Mouse (Mus musculus) heart, embryonic 14.5 days (tissue): ENCODE measurements around the gene Fgfbp3. TPM values are rescaled to one million over a fixed set of nuclear protein-coding genes. Genes with fewer than 3 reads are reported as not detected.

Experiments
- ATAC-seq: fragments of 200-750 bp; cut with Nextera tagmentation; 2 replicates; pipeline ENCODE4 v1.8.0; 2017; ENCODE audit warnings: low read depth, moderate TSS enrichment; ENCODE audit not compliant: insufficient number of reproducible peaks, insufficient read depth, low FRiP score
- H3K27ac ChIP-seq, 2 experiments: fragments of 200-500 bp in 1 of 2; fragments of 300-500 bp in 1 of 2; sonication (generic) in 1 of 2; replicated peaks in 1 of 2; 2 replicates each; pipeline ENCODE4 v1.5.1; 2012 to 2014; ENCODE audit warnings: low read depth in 2 of 2, low read length in 2 of 2, control low read depth in 1 of 2, mild to moderate bottlenecking in 1 of 2, mixed read lengths in 1 of 2; ENCODE audit not compliant: control insufficient read depth in 1 of 2, insufficient read depth in 1 of 2
- H3K27me3 ChIP-seq: fragments of 300-500 bp; sonication (generic); 2 replicates; pipeline ENCODE4 v1.6.1; 2014; ENCODE audit warnings: mild to moderate bottlenecking, low read length, control low read depth; ENCODE audit not compliant: control insufficient read depth, insufficient read depth
- H3K36me3 ChIP-seq: fragments of 300-500 bp; sonication (generic); 2 replicates; pipeline ENCODE4 v1.6.1; 2014; ENCODE audit warnings: mild to moderate bottlenecking, control low read depth, low read length, mixed read lengths; ENCODE audit not compliant: control insufficient read depth, insufficient read depth
- H3K4me1 ChIP-seq, 2 experiments: fragments of 200-500 bp in 1 of 2; fragments of 300-500 bp in 1 of 2; sonication (generic) in 1 of 2; 2 replicates each; pipeline ENCODE4 v1.6.1; 2012 to 2014; ENCODE audit warnings: low read length in 2 of 2, control low read depth in 1 of 2, mixed read lengths in 1 of 2; ENCODE audit not compliant: control insufficient read depth in 2 of 2, insufficient read depth in 2 of 2
- H3K4me2 ChIP-seq: fragments of 300-500 bp; sonication (generic); 2 replicates; pipeline ENCODE4 v1.6.1; 2014; ENCODE audit warnings: mild to moderate bottlenecking, low read length
- H3K4me3 ChIP-seq, 2 experiments: fragments of 200-500 bp in 1 of 2; fragments of 300-500 bp in 1 of 2; sonication (generic) in 1 of 2; 2 replicates each; pipeline ENCODE4 v1.5.1; 2012 to 2014; ENCODE audit warnings: low read length in 2 of 2, mild to moderate bottlenecking in 2 of 2, control low read depth in 1 of 2, low read depth in 1 of 2, moderate library complexity in 1 of 2; ENCODE audit not compliant: control insufficient read depth in 1 of 2, insufficient read depth in 1 of 2
- H3K9ac ChIP-seq: fragments of 300-500 bp; sonication (generic); 2 replicates; pipeline ENCODE4 v1.6.1; 2014; ENCODE audit warnings: mild to moderate bottlenecking, low read length
- H3K9me3 ChIP-seq: fragments of 300-500 bp; sonication (generic); 2 replicates; pipeline ENCODE4 v1.6.1; 2016; ENCODE audit warnings: low read length, control low read depth; ENCODE audit not compliant: control insufficient read depth
- WGBS: fragments of 180-500 bp; shearing (Covaris S2); extraction: QIAGEN DNeasy Blood & Tissue Kit; methylation state at CpG from one replicate; pipeline ENCODE4 v1.1.7; 2014; 5-methylcytosine and 5-hydroxymethylcytosine counted together
- polyA plus RNA-seq: library from polyadenylated mRNA; unstranded; fragments of >200 nt; fragmentation: Nextera tagmentation; extraction: Ambion mirVana; gene quantifications from 2 replicates; pipeline ENCODE4 v1.2.1, GENCODE M21; 2014

The Fgfbp3 gene
- polyA plus RNA-seq, 1 experiment from 2014 or later, result 3.0 TPM

GRCm38 (mm10) chr19:36922936-36923335, 3.5 kb upstream of the Fgfbp3 start:
- no peak for ATAC-seq
- H3K4me1 ChIP-seq, result peaks cover 0 to 22% of the 10 kb centered on the region in 2 experiments; a peak in 2 of 4 replicates
- H3K36me3 ChIP-seq, result no peaks in the 10 kb centered on the region
- no peak overlapping the region for H3K27ac ChIP-seq
- H3K9ac ChIP-seq, result no peak overlapping the region
- 43% methylated on average over 3 of the region's 3 CpGs for WGBS
- no peaks in the 10 kb centered on the region for H3K27me3 ChIP-seq
- no peaks in the 10 kb centered on the region for H3K9me3 ChIP-seq
- no peak overlapping the region for H3K4me3 ChIP-seq
- H3K4me2 ChIP-seq, result no peak overlapping the region

GRCm38 (mm10) chr19:36922015-36922414, 2.6 kb upstream of the Fgfbp3 start:
- no peak overlapping the region for H3K9ac ChIP-seq
- WGBS, result 33% methylated on average over 2 of the region's 2 CpGs
- H3K27me3 ChIP-seq, result no peaks in the 10 kb centered on the region
- no peaks in the 10 kb centered on the region for H3K9me3 ChIP-seq
- H3K27ac ChIP-seq, result no peak overlapping the region
- H3K4me1 ChIP-seq, result peaks cover 0 to 18% of the 10 kb centered on the region in 2 experiments; a peak in 2 of 4 replicates
- no peak overlapping the region for H3K4me2 ChIP-seq
- H3K4me3 ChIP-seq, result no peak overlapping the region
- no peak for ATAC-seq
- H3K36me3 ChIP-seq, result no peaks in the 10 kb centered on the region

- H3K9me3 ChIP-seq, result no peaks in the 10 kb centered on the region
- no peaks in the 10 kb centered on the region for H3K27me3 ChIP-seq
- H3K27ac ChIP-seq, result peak overlapping the region; percentile 85 to 91
- peak; percentile 77 for ATAC-seq
- peak overlapping the region; percentile 93 for H3K9ac ChIP-seq
- H3K4me2 ChIP-seq, result peak overlapping the region; percentile 82
- H3K4me1 ChIP-seq, result peaks cover 0 to 10% of the 10 kb centered on the region in 2 experiments; a peak in 1 of 4 replicates
- H3K36me3 ChIP-seq, result no peaks in the 10 kb centered on the region
- under 1% methylated on average over 85 of the region's 85 CpGs for WGBS
- peak overlapping the region; percentile 94 for H3K4me3 ChIP-seq
Observed at GRCm38 (mm10) chr19:36918441-36919301, 744 bp downstream of the Fgfbp3 start.

GRCm38 (mm10) chr19:36916876-36917389, 2.5 kb downstream of the Fgfbp3 start:
- ATAC-seq, result no peak
- no peak overlapping the region for H3K27ac ChIP-seq
- 88% methylated on average over 1 of the region's 1 CpGs for WGBS
- H3K4me3 ChIP-seq, result no peak overlapping the region
- H3K36me3 ChIP-seq, result no peaks in the 10 kb centered on the region
- peaks cover 0 to 10% of the 10 kb centered on the region in 2 experiments; a peak in 1 of 4 replicates for H3K4me1 ChIP-seq
- H3K4me2 ChIP-seq, result no peak overlapping the region
- H3K27me3 ChIP-seq, result no peaks in the 10 kb centered on the region
- no peaks in the 10 kb centered on the region for H3K9me3 ChIP-seq
- H3K9ac ChIP-seq, result no peak overlapping the region

GRCm38 (mm10) chr19:36916206-36916605, 3.2 kb downstream of the Fgfbp3 start:
- no peak overlapping the region for H3K27ac ChIP-seq
- H3K4me3 ChIP-seq, result no peak overlapping the region
- no peak overlapping the region for H3K4me2 ChIP-seq
- 80% methylated on average over 4 of the region's 4 CpGs for WGBS
- H3K4me1 ChIP-seq, result peaks cover 0 to 10% of the 10 kb centered on the region in 2 experiments; a peak in 1 of 4 replicates
- H3K36me3 ChIP-seq, result no peaks in the 10 kb centered on the region
- ATAC-seq, result no peak
- H3K27me3 ChIP-seq, result no peaks in the 10 kb centered on the region
- no peaks in the 10 kb centered on the region for H3K9me3 ChIP-seq
- no peak overlapping the region for H3K9ac ChIP-seq

- Histone ChIP-seq H3K4me1 (peaks cover 4% of the 10 kb centered on the region in 2 experiments; a peak in 3 of 4 replicates), H3K4me3 (no peak overlapping the region), H3K4me2 (no peak overlapping the region), H3K27ac (no peak overlapping the region), H3K9me3 (no peaks in the 10 kb centered on the region), H3K9ac (no peak overlapping the region), H3K36me3 (no peaks in the 10 kb centered on the region), H3K27me3 (no peaks in the 10 kb centered on the region)
- WGBS, result 75% methylated on average over 7 of the region's 7 CpGs
- ATAC-seq, result no peak
Observed at GRCm38 (mm10) chr19:36913064-36913463, 6.4 kb downstream of the Fgfbp3 start.

- WGBS, result 35% methylated on average over 12 of the region's 12 CpGs
- H3K4me2 ChIP-seq, result no peak overlapping the region
- H3K27ac ChIP-seq, result no peak overlapping the region
- no peak overlapping the region for H3K9ac ChIP-seq
- H3K36me3 ChIP-seq, result no peaks in the 10 kb centered on the region
- peaks cover 0 to 4% of the 10 kb centered on the region in 2 experiments; a peak in 2 of 4 replicates for H3K4me1 ChIP-seq
- no peaks in the 10 kb centered on the region for H3K27me3 ChIP-seq
- no peaks in the 10 kb centered on the region for H3K9me3 ChIP-seq
- H3K4me3 ChIP-seq, result no peak overlapping the region
- no peak for ATAC-seq
Observed at GRCm38 (mm10) chr19:36910424-36911045, 8.9 kb downstream of the Fgfbp3 start.
